Comparison of ENCODE assay signal across 8 mouse cellular contexts in genomic region chr6:121635878-121636371, GRCm38 (mm10). TPM values are rescaled to one million over a fixed set of nuclear protein-coding genes. Genes with fewer than 3 reads are reported as not detected.
DNase-seq lines count a peak whose midpoint lies in the region; ATAC-seq and TF ChIP-seq lines count a peak whose summit lies in the region.

No protein-coding gene starts in this region.

- no peak for TF ChIP-seq POLR2A in cerebellum, adult 2 months (IDR thresholded peaks at IDR 0.05; ENCODE audit: borderline replicate concordance, insufficient read depth, low read length)

- H3K9me3 ChIP-seq in forebrain, embryonic 11.5 days (ENCODE audit: control insufficient read depth, low read length), result no peaks in the 10 kb centered on the region
- no peaks in the 10 kb centered on the region for H3K9me3 ChIP-seq in kidney, embryonic 16.5 days (ENCODE audit: low read length)
- no peaks in the 10 kb centered on the region for H3K9me3 ChIP-seq in liver, embryonic 15.5 days (replicated peaks)
- H3K9me3 ChIP-seq in stomach, embryonic 15.5 days, result no peaks in the 10 kb centered on the region

- 6% methylated on average over 12 of the region's 12 CpGs for WGBS in cerebellum, adult 2 months
- WGBS in forebrain, embryonic 11.5 days, result 2% methylated on average over 12 of the region's 12 CpGs
- 7% methylated on average over 12 of the region's 12 CpGs for WGBS in kidney, embryonic 16.5 days
- WGBS in liver, embryonic 15.5 days (ENCODE audit: insufficient replicate concordance), result 11% methylated on average over 12 of the region's 12 CpGs
- 11% methylated on average over 12 of the region's 12 CpGs for WGBS in stomach, embryonic 15.5 days

- ATAC-seq in cerebellum, adult (ENCODE audit: insufficient number of reproducible peaks, low FRiP score, low TSS enrichment), result no peak
- ATAC-seq in forebrain, embryonic 11.5 days (replicated peaks; ENCODE audit: low FRiP score), result peak; percentile 88
- no peak for ATAC-seq in kidney, embryonic 16.5 days (ENCODE audit: low FRiP score, low TSS enrichment)
- ATAC-seq in liver, embryonic 15.5 days (ENCODE audit: insufficient read depth), result peak; percentile 56
- no peak; the same call in 1 of the 2 replicates for ATAC-seq in stomach, embryonic 15.5 days (ENCODE audit: insufficient read depth, low FRiP score, low read depth)

- DNase-seq in cerebellum, adult 2 months, result peak; percentile 8 to 9
- DNase-seq in 3134 (ENCODE audit: extremely low read depth, insufficient read length, low spot score), result peak; percentile 4
- DNase-seq in forebrain, embryonic 11.5 days (ENCODE audit: low spot score), result peak; percentile 71
- no peak for DNase-seq in ovary, adult 18-20 months (ENCODE audit: low spot score)

- peak overlapping the region; percentile 44; the same call in 1 of the 2 replicates for H3K4me2 ChIP-seq in forebrain, embryonic 11.5 days (ENCODE audit: low read depth, low read length, severe bottlenecking)
- H3K4me2 ChIP-seq in kidney, embryonic 16.5 days (replicated peaks; ENCODE audit: low read depth, low read length), result peak overlapping the region; percentile 34
- no peak overlapping the region for H3K4me2 ChIP-seq in liver, embryonic 15.5 days
- peak overlapping the region; percentile 27; the same call in 1 of the 2 replicates for H3K4me2 ChIP-seq in stomach, embryonic 15.5 days

- TF ChIP-seq CTCF in cerebellum, adult 2 months (IDR thresholded peaks at IDR 0.05; ENCODE audit: borderline replicate concordance, insufficient read depth, low read depth, low read length), result no peak

- H3K4me3 ChIP-seq in cerebellum, adult 2 months (replicated peaks; ENCODE audit: insufficient read depth, low read depth, low read length), result no peak overlapping the region
- H3K4me3 ChIP-seq in forebrain, embryonic 11.5 days (ENCODE audit: low read depth, low read length), result 0 out of 2 replicates have a peak overlapping the region, but pooled peaks have one; percentile 10
- no peak overlapping the region; the same call in 1 of the 2 replicates for H3K4me3 ChIP-seq in kidney, embryonic 16.5 days (ENCODE audit: low read length)
- peak overlapping the region; percentile 37 for H3K4me3 ChIP-seq in liver, embryonic 15.5 days (replicated peaks)
- H3K4me3 ChIP-seq in stomach, embryonic 15.5 days (replicated peaks), result no peak overlapping the region

- no peaks in the 10 kb centered on the region for H3K36me3 ChIP-seq in forebrain, embryonic 11.5 days (ENCODE audit: control insufficient read depth, insufficient read depth, low read length)
- H3K36me3 ChIP-seq in kidney, embryonic 16.5 days (ENCODE audit: insufficient read depth, low read length), result no peaks in the 10 kb centered on the region
- H3K36me3 ChIP-seq in liver, embryonic 15.5 days (replicated peaks), result no peaks in the 10 kb centered on the region
- H3K36me3 ChIP-seq in stomach, embryonic 15.5 days, result no peaks in the 10 kb centered on the region

- peak overlapping the region; percentile 47 for H3K9ac ChIP-seq in forebrain, embryonic 11.5 days (ENCODE audit: low read length)
- no peak overlapping the region for H3K9ac ChIP-seq in kidney, embryonic 16.5 days (replicated peaks; ENCODE audit: low read length)
- no peak overlapping the region for H3K9ac ChIP-seq in liver, embryonic 15.5 days
- H3K9ac ChIP-seq in stomach, embryonic 15.5 days, result no peak overlapping the region

- H3K27me3 ChIP-seq in cerebellum, adult 2 months (ENCODE audit: control insufficient read depth, insufficient read depth, low read length), result no peaks in the 10 kb centered on the region
- H3K27me3 ChIP-seq in forebrain, embryonic 11.5 days (ENCODE audit: control insufficient read depth, insufficient read depth, low read length), result no peaks in the 10 kb centered on the region
- H3K27me3 ChIP-seq in kidney, embryonic 16.5 days (ENCODE audit: insufficient read depth, low read length), result no peaks in the 10 kb centered on the region
- no peaks in the 10 kb centered on the region for H3K27me3 ChIP-seq in liver, embryonic 15.5 days
- no peaks in the 10 kb centered on the region for H3K27me3 ChIP-seq in stomach, embryonic 15.5 days (replicated peaks)

- H3K4me1 ChIP-seq in cerebellum, adult 2 months (ENCODE audit: control insufficient read depth, insufficient read depth, low read length), result no peaks in the 10 kb centered on the region
- H3K4me1 ChIP-seq in forebrain, embryonic 11.5 days (replicated peaks; ENCODE audit: control insufficient read depth, insufficient read depth, low read length), result 0 out of 2 replicates have a peak, but pooled peaks cover 2% of the 10 kb centered on the region
- H3K4me1 ChIP-seq in kidney, embryonic 16.5 days (ENCODE audit: insufficient read depth, low read length), result no peaks in the 10 kb centered on the region
- H3K4me1 ChIP-seq in liver, embryonic 15.5 days (replicated peaks), result no peaks in the 10 kb centered on the region
- no peaks in the 10 kb centered on the region for H3K4me1 ChIP-seq in stomach, embryonic 15.5 days

- H3K27ac ChIP-seq in cerebellum, adult 2 months (ENCODE audit: insufficient read depth, low read length), result no peak overlapping the region
- H3K27ac ChIP-seq in forebrain, embryonic 11.5 days (ENCODE audit: low read depth, low read length), result no peak overlapping the region
- H3K27ac ChIP-seq in kidney, embryonic 16.5 days (ENCODE audit: low read length), result no peak overlapping the region
- no peak overlapping the region for H3K27ac ChIP-seq in liver, embryonic 15.5 days (replicated peaks)
- H3K27ac ChIP-seq in stomach, embryonic 15.5 days, result no peak overlapping the region

RNA-seq across cellular contexts. Expression of gene A2m, which starts 0.7 kb away (rescaled TPM):
- 17.8 and 25.0 TPM in 2 replicates for polyA plus RNA-seq in cerebellum, adult 2 months (2012; rRNA removed)
- 2.9 and 3.9 TPM in 2 replicates for polyA plus RNA-seq in forebrain, embryonic 11.5 days (2014; fragmentation: Nextera tagmentation; extraction: Ambion mirVana)
- 0.94 and 1.2 TPM in 2 replicates for polyA plus RNA-seq in kidney, embryonic 16.5 days (2015; fragmentation: Nextera tagmentation; extraction: Ambion mirVana)
- polyA plus RNA-seq in liver, embryonic 15.5 days (2015; fragmentation: Nextera tagmentation; extraction: Ambion mirVana), result 80.5 and 120 TPM in 2 replicates
- polyA plus RNA-seq in stomach, embryonic 15.5 days (2015; fragmentation: Nextera tagmentation; extraction: Ambion mirVana), result 1.5 and 3.0 TPM in 2 replicates

Comparison
In these comparisons a context has a peak if more than half of its experiments do, and no peak if none do; other contexts are left out.
1. H3K4me3 ChIP-seq: peak in forebrain, embryonic 11.5 days (single experiment) and liver, embryonic 15.5 days (single experiment); none in cerebellum, adult 2 months (single experiment), kidney, embryonic 16.5 days (single experiment) and stomach, embryonic 15.5 days (single experiment).
2. ATAC-seq: peak in forebrain, embryonic 11.5 days (single experiment) and liver, embryonic 15.5 days (single experiment); none in cerebellum, adult (single experiment), kidney, embryonic 16.5 days (single experiment) and stomach, embryonic 15.5 days (single experiment).